Mouse (Mus musculus): ENCODE measurements around the gene Ubac1.

The Ubac1 gene

GRCm38 (mm10) chr2:25975141-25975770 lies 46.3 kb downstream of the Ubac1 start:
- no peak for DNase-seq (ENCODE audit: low spot score)

DNA sequence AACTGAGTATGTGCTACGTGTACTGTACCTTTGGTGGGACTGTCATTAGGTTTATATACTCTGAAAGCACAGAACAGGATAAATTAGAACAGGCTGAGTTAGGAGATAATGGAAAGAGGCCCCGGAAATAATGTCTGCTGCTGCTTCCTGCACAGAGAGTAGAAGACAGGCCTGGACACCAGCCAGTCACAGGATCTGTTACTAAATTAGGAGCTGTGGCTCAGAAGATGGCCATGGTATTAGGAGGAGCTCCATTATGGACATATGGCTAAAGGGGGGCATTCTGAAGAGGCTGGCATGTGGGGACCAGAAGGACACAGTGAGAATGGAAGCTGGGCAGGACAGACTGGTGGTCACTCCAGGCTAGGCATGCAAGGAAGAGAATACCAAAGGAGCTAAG lies 51.1 kb downstream of the Ubac1 start:
- no peak for DNase-seq (ENCODE audit: low spot score)

DNA sequence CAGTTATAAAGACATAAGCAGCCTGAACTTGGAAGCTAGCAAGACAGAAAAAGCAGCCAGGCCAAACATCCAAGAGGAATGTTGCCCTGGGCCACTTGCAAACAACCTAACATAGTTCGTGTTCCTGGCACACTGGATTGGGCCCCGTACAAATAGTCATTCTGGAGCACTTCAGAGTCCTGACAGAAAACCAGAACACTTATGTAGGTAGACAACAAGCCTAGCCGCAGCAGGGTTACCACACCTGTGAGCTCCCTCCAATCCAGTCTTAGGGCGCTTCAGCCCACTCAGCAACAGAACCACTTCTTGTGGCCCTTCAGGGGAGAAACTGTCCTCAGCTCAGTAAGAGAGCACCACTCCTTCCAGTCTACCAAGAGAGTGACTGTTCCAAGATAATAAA lies 52.2 kb downstream of the Ubac1 start:
- no peak for DNase-seq (ENCODE audit: low spot score)

- DNase-seq (ENCODE audit: low spot score): no peak
Observed at GRCm38 (mm10) chr2:25949291-25949690, 72.3 kb downstream of the Ubac1 start.

All from testis, postnatal 14 days (tissue).